Mouse (Mus musculus): ENCODE measurements at regions not wholly inside any gene's neighbourhood (a gene's known extent, or its start where the extent isn't known, plus 50 kb on each side); places are given as distances from the start of the nearest gene placed in this dataset.

- Histone ChIP-seq H3K4me1 (ENCODE audit: control insufficient read depth in 1 of 2, insufficient read depth in 2 of 2, low read length in 2 of 2) (no peaks in the 10 kb centered on the region), H3K79me2 (ENCODE audit: control insufficient read depth, insufficient read depth, low read length, poor library complexity) (no peaks in the 10 kb centered on the region), H3K9me3 (replicated peaks; ENCODE audit: insufficient read depth, low read length) (no peaks in the 10 kb centered on the region), H3K9ac (ENCODE audit: control insufficient read depth, low read depth, low read length, poor library complexity, severe bottlenecking) (no peak overlapping the region), H3K4me3 (ENCODE audit: control insufficient read depth in 1 of 2, insufficient read depth in 1 of 2, low read depth in 2 of 2, low read length in 2 of 2) (no peak overlapping the region), H3K27ac (ENCODE audit: control insufficient read depth, low read depth, low read length) (no peak overlapping the region), H3K36me3 (ENCODE audit: control insufficient read depth in 1 of 2, insufficient read depth in 2 of 2, low read length in 2 of 2) (no peaks in the 10 kb centered on the region), H3K27me3 (ENCODE audit: control insufficient read depth in 1 of 2, insufficient read depth in 2 of 2, low read length in 2 of 2) (no peaks in the 10 kb centered on the region)
- DNase-seq (ENCODE audit: low read depth, low spot score): no peak
- TF ChIP-seq NELFE (IDR thresholded peaks at IDR 0.05; ENCODE audit: low read depth, low read length) (no peak), ZNF384 (IDR thresholded peaks at IDR 0.05; ENCODE audit: low read depth, low read length) (no peak), CTCF (IDR thresholded peaks at IDR 0.05 in 2 of 3, conservative IDR thresholded peaks at IDR 0.05 in 1 of 3; ENCODE audit: control insufficient read depth in 1 of 3, insufficient read depth in 1 of 3, low read depth in 2 of 3, low read length in 3 of 3, poor library complexity in 1 of 3, severe bottlenecking in 1 of 3) (no peak), CHD2 (IDR thresholded peaks at IDR 0.05; ENCODE audit: low read length) (no peak), MAZ (IDR thresholded peaks at IDR 0.05; ENCODE audit: low read depth, low read length) (no peak), SIN3A (IDR thresholded peaks at IDR 0.05; ENCODE audit: low read length) (no peak), RCOR1 (IDR thresholded peaks at IDR 0.05; ENCODE audit: low read depth, low read length) (no peak), POLR2A (IDR thresholded peaks at IDR 0.05; ENCODE audit: control insufficient read depth in 1 of 2, insufficient read depth in 1 of 2, low read depth in 1 of 2, low read length in 2 of 2, poor library complexity in 1 of 2) (no peak), MYC (IDR thresholded peaks at IDR 0.05; ENCODE audit: low read depth, low read length) (no peak), ZC3H11A (IDR thresholded peaks at IDR 0.05; ENCODE audit: low read depth, low read length) (no peak), TAL1 (IDR thresholded peaks at IDR 0.05; ENCODE audit: low read length) (no peak), POLR2AphosphoS2 (IDR thresholded peaks at IDR 0.05; ENCODE audit: low read length) (no peak), USF1 (IDR thresholded peaks at IDR 0.05; ENCODE audit: low read depth, low read length) (no peak), EP300 (IDR thresholded peaks at IDR 0.05; ENCODE audit: low read depth in 1 of 2, low read length in 2 of 2) (no peak), BHLHE40 (IDR thresholded peaks at IDR 0.05; ENCODE audit: borderline replicate concordance, low read depth, low read length) (no peak), MAFK (IDR thresholded peaks at IDR 0.05; ENCODE audit: borderline replicate concordance, low read depth, low read length) (no peak), USF2 (IDR thresholded peaks at IDR 0.05; ENCODE audit: borderline replicate concordance in 1 of 2, insufficient read depth in 1 of 2, low read depth in 1 of 2, low read length in 2 of 2) (no peak), E2F4 (IDR thresholded peaks at IDR 0.05; ENCODE audit: borderline replicate concordance, low read depth, low read length) (no peak), MAX (IDR thresholded peaks at IDR 0.05; ENCODE audit: low read length) (no peak), MYB (IDR thresholded peaks at IDR 0.05; ENCODE audit: low read depth, low read length) (no peak)
These were observed 149.3 kb upstream of the Unc93a2 start for GRCm38 (mm10) chr17:7534386-7535059.

- DNase-seq (ENCODE audit: low read depth, low spot score): no peak
- TF ChIP-seq GATA1 (IDR thresholded peaks at IDR 0.05; ENCODE audit: low read depth, low read length) (no peak), JUND (IDR thresholded peaks at IDR 0.05; ENCODE audit: low read depth, low read length) (no peak), POLR2AphosphoS5 (IDR thresholded peaks at IDR 0.05; ENCODE audit: borderline replicate concordance, low read depth, low read length) (no peak), MAFK (IDR thresholded peaks at IDR 0.05; ENCODE audit: borderline replicate concordance, low read depth, low read length) (no peak)
- H3K27me3 ChIP-seq (ENCODE audit: control insufficient read depth in 1 of 2, insufficient read depth in 2 of 2, low read length in 2 of 2): no peaks in the 10 kb centered on the region
- no peak overlapping the region for H3K27ac ChIP-seq (ENCODE audit: control insufficient read depth, low read depth, low read length)
- H3K9ac ChIP-seq (ENCODE audit: control insufficient read depth, low read depth, low read length, poor library complexity, severe bottlenecking): no peak overlapping the region
- no peaks in the 10 kb centered on the region for H3K79me2 ChIP-seq (ENCODE audit: control insufficient read depth, insufficient read depth, low read length, poor library complexity)
- H3K4me1 ChIP-seq (ENCODE audit: control insufficient read depth in 1 of 2, insufficient read depth in 2 of 2, low read length in 2 of 2): no peaks in the 10 kb centered on the region
- no peaks in the 10 kb centered on the region for H3K36me3 ChIP-seq (ENCODE audit: control insufficient read depth in 1 of 2, insufficient read depth in 2 of 2, low read length in 2 of 2)
- H3K4me3 ChIP-seq (ENCODE audit: control insufficient read depth in 1 of 2, insufficient read depth in 1 of 2, low read depth in 2 of 2, low read length in 2 of 2): no peak overlapping the region
- no peaks in the 10 kb centered on the region for H3K9me3 ChIP-seq (replicated peaks; ENCODE audit: insufficient read depth, low read length)
These were observed 148.3 kb upstream of the Unc93a2 start for GRCm38 (mm10) chr17:7533552-7533951.
